Mouse (Mus musculus) lung, postnatal 0 days (tissue): Measurements from ENCODE around the gene Umps.

ENCODE experiments used
- CTCF ChIP-seq: IDR thresholded peaks from 2 replicates; pipeline ENCODE4 v1.5.1; 2016; ENCODE audit warnings: antibody characterized with exemption, mild to moderate bottlenecking
- EP300 ChIP-seq: IDR thresholded peaks from 2 replicates; pipeline ENCODE4 v1.6.1; 2016; ENCODE audit warnings: antibody characterized with exemption, mild to moderate bottlenecking, control low read depth

DNA sequence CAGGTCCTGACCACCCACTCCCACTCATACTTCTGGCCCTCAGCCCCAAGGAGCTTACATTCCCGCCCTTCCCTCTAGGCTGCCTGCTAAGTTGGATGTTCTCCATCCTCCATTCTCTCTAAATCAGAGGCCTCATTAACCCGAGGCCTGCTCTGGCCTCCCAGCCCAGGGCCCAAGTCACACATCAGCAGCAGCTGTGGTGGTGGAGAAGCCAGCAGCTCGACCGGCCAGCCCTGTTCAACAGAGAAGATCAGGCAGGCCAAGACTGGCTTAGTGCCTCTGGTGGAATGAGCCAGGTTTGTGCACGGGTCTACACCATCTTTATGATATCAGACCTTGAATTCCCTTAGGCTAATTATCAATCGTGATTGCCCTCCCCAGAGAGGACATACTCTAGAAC lies 36.1 kb downstream of the Umps start:
- TF ChIP-seq CTCF (no peak), EP300 (no peak)
